Mouse (Mus musculus): ENCODE data around the gene Kdm8. TPM values are rescaled to one million over a fixed set of nuclear protein-coding genes. Genes with fewer than 3 reads are reported as not detected.

The Kdm8 gene
- polyA plus RNA-seq, 1 experiment = 4.0 TPM

GRCm38 (mm10) chr7:125492551-125492950 is 48.1 kb downstream of the Kdm8 start:
- no peak for DNase-seq (ENCODE audit: low read depth, low spot score)
- WGBS = 33% methylated on average over 6 of the region's 6 CpGs

GRCm38 (mm10) chr7:125495864-125496440 is 51.5 kb downstream of the Kdm8 start:
- WGBS = 74% methylated on average over 6 of the region's 6 CpGs
- no peak for DNase-seq (ENCODE audit: low read depth, low spot score)

GRCm38 (mm10) chr7:125499927-125500868 is 55.7 kb downstream of the Kdm8 start:
- WGBS = 37% methylated on average over 13 of the region's 13 CpGs
- no peak for DNase-seq (ENCODE audit: low read depth, low spot score)

GRCm38 (mm10) chr7:125500879-125501278 is 56.4 kb downstream of the Kdm8 start:
- DNase-seq (ENCODE audit: low read depth, low spot score) = no peak
- WGBS = 81% methylated on average over 7 of the region's 7 CpGs

- 87% methylated on average over 5 of the region's 5 CpGs for WGBS
- no peak for DNase-seq (ENCODE audit: low read depth, low spot score)
These were observed 59.1 kb downstream of the Kdm8 start for GRCm38 (mm10) chr7:125503374-125504092.

GRCm38 (mm10) chr7:125504618-125505017 is 60.1 kb downstream of the Kdm8 start:
- DNase-seq (ENCODE audit: low read depth, low spot score) = no peak
- WGBS = 95% methylated on average over 5 of the region's 5 CpGs

GRCm38 (mm10) chr7:125505568-125505967 is 61.1 kb downstream of the Kdm8 start:
- 74% methylated on average over 10 of the region's 10 CpGs for WGBS
- no peak for DNase-seq (ENCODE audit: low read depth, low spot score)

- WGBS = 87% methylated on average over 2 of the region's 2 CpGs
- DNase-seq (ENCODE audit: low read depth, low spot score) = no peak
These were observed 62.8 kb downstream of the Kdm8 start for GRCm38 (mm10) chr7:125507279-125507678.

- no peak for DNase-seq (ENCODE audit: low read depth, low spot score)
- 69% methylated on average over 5 of the region's 5 CpGs for WGBS
These were observed 67.0 kb downstream of the Kdm8 start for GRCm38 (mm10) chr7:125511432-125511831.

GRCm38 (mm10) chr7:125511852-125512251 is 67.4 kb downstream of the Kdm8 start:
- 72% methylated on average over 2 of the region's 2 CpGs for WGBS
- no peak for DNase-seq (ENCODE audit: low read depth, low spot score)

Other genes starting within 250 kb of the Kdm8 start
- 44.5 and 49.9 TPM in 2 replicates for gene Nsmce1, start 46.9 kb downstream of the Kdm8 start, polyA plus RNA-seq (2012; rRNA removed)
- gene Il4ra, start 107.4 kb downstream of the Kdm8 start, polyA plus RNA-seq (2012; rRNA removed) = 43.9 and 64.3 TPM in 2 replicates
- 11.2 and 13.7 TPM in 2 replicates for gene Il21r, start 158.8 kb downstream of the Kdm8 start, polyA plus RNA-seq (2012; rRNA removed)

Data from large intestine, adult 2 months (tissue).